Mouse (Mus musculus): ENCODE measurements at regions not wholly inside any gene's neighbourhood (a gene's known extent, or its start where the extent isn't known, plus 50 kb on each side); places are given as distances from the start of the nearest gene placed in this dataset.

- Histone ChIP-seq H3K27me3 (ENCODE audit: low read depth, poor library complexity, severe bottlenecking) (no peaks in the 10 kb centered on the region), H3K9me3 (replicated peaks) (no peaks in the 10 kb centered on the region), H3K27ac (replicated peaks) (no peak overlapping the region), H3K4me3 (no peak overlapping the region), H3K4me1 (peaks cover 8% of the 10 kb centered on the region), H3K36me3 (no peaks in the 10 kb centered on the region)
- WGBS: 75% methylated on average over 5 of the region's 5 CpGs
- DNase-seq (ENCODE audit: low spot score): no peak
Measured at GRCm38 (mm10) chr13:90823877-90824276, 81.3 kb downstream of the Atp6ap1l start.

GRCm38 (mm10) chr13:90821898-90822297, 83.3 kb downstream of the Atp6ap1l start:
- WGBS: 83% methylated on average over 4 of the region's 4 CpGs
- Histone ChIP-seq H3K4me3 (no peak overlapping the region), H3K27me3 (ENCODE audit: low read depth, poor library complexity, severe bottlenecking) (no peaks in the 10 kb centered on the region), H3K9me3 (replicated peaks) (no peaks in the 10 kb centered on the region), H3K27ac (replicated peaks) (no peak overlapping the region), H3K4me1 (peaks cover 8% of the 10 kb centered on the region), H3K36me3 (no peaks in the 10 kb centered on the region)
- DNase-seq (ENCODE audit: low spot score): no peak

- peaks cover 8% of the 10 kb centered on the region for H3K4me1 ChIP-seq
- H3K4me3 ChIP-seq: no peak overlapping the region
- H3K9me3 ChIP-seq (replicated peaks): no peaks in the 10 kb centered on the region
- DNase-seq (ENCODE audit: low spot score): no peak
- H3K36me3 ChIP-seq: no peaks in the 10 kb centered on the region
- WGBS: 38% methylated on average over 3 of the region's 3 CpGs
- no peaks in the 10 kb centered on the region for H3K27me3 ChIP-seq (ENCODE audit: low read depth, poor library complexity, severe bottlenecking)
- H3K27ac ChIP-seq (replicated peaks): no peak overlapping the region
Measured at GRCm38 (mm10) chr13:90820453-90820852, 84.7 kb downstream of the Atp6ap1l start.

- WGBS: 70% methylated on average over 7 of the region's 7 CpGs
- Histone ChIP-seq H3K27me3 (ENCODE audit: low read depth, poor library complexity, severe bottlenecking) (no peaks in the 10 kb centered on the region), H3K4me3 (no peak overlapping the region), H3K27ac (replicated peaks) (no peak overlapping the region), H3K9me3 (replicated peaks) (no peaks in the 10 kb centered on the region), H3K36me3 (no peaks in the 10 kb centered on the region), H3K4me1 (peaks cover 8% of the 10 kb centered on the region)
- no peak for DNase-seq (ENCODE audit: low spot score)
Measured at GRCm38 (mm10) chr13:90819934-90820333, 85.2 kb downstream of the Atp6ap1l start.

GRCm38 (mm10) chr13:90814174-90814865, 90.8 kb downstream of the Atp6ap1l start:
- H3K27ac ChIP-seq (replicated peaks): no peak overlapping the region
- H3K27me3 ChIP-seq (ENCODE audit: low read depth, poor library complexity, severe bottlenecking): no peaks in the 10 kb centered on the region
- no peak for DNase-seq (ENCODE audit: low spot score)
- 83% methylated on average over 4 of the region's 4 CpGs for WGBS
- no peaks in the 10 kb centered on the region for H3K36me3 ChIP-seq
- H3K4me3 ChIP-seq: no peak overlapping the region
- H3K4me1 ChIP-seq: no peaks in the 10 kb centered on the region
- no peaks in the 10 kb centered on the region for H3K9me3 ChIP-seq (replicated peaks)

- no peak for DNase-seq (ENCODE audit: low spot score)
- Histone ChIP-seq H3K9me3 (replicated peaks) (0 out of 2 replicates have a peak, but pooled peaks cover 8% of the 10 kb centered on the region), H3K36me3 (no peaks in the 10 kb centered on the region), H3K4me1 (no peaks in the 10 kb centered on the region), H3K27ac (replicated peaks) (no peak overlapping the region), H3K27me3 (ENCODE audit: low read depth, poor library complexity, severe bottlenecking) (no peaks in the 10 kb centered on the region), H3K4me3 (no peak overlapping the region)
- 75% methylated on average over 6 of the region's 6 CpGs for WGBS
Measured at GRCm38 (mm10) chr13:90810011-90810410, 95.1 kb downstream of the Atp6ap1l start.

GRCm38 (mm10) chr13:90799641-90800040, 105.5 kb downstream of the Atp6ap1l start:
- no peaks in the 10 kb centered on the region for H3K9me3 ChIP-seq (replicated peaks)
- H3K4me3 ChIP-seq: no peak overlapping the region
- H3K27me3 ChIP-seq (ENCODE audit: low read depth, poor library complexity, severe bottlenecking): no peaks in the 10 kb centered on the region
- 77% methylated on average over 2 of the region's 2 CpGs for whole genome bisulfite sequencing
- H3K36me3 ChIP-seq: no peaks in the 10 kb centered on the region
- no peak for DNase-seq (ENCODE audit: low spot score)
- peaks cover 4% of the 10 kb centered on the region for H3K4me1 ChIP-seq
- no peak overlapping the region for H3K27ac ChIP-seq (replicated peaks)

- WGBS: 27% methylated on average over 6 of the region's 6 CpGs
- DNase-seq (ENCODE audit: low spot score): no peak
- no peaks in the 10 kb centered on the region for H3K9me3 ChIP-seq (replicated peaks)
Measured at GRCm38 (mm10) chr13:90798791-90799542, 106.2 kb downstream of the Atp6ap1l start.

GRCm38 (mm10) chr13:90798381-90798780, 106.8 kb downstream of the Atp6ap1l start:
- Histone ChIP-seq H3K27me3 (ENCODE audit: low read depth, poor library complexity, severe bottlenecking) (no peaks in the 10 kb centered on the region), H3K27ac (replicated peaks) (no peak overlapping the region), H3K9me3 (replicated peaks) (no peaks in the 10 kb centered on the region), H3K4me3 (no peak overlapping the region), H3K4me1 (peaks cover 4% of the 10 kb centered on the region), H3K36me3 (no peaks in the 10 kb centered on the region)
- DNase-seq (ENCODE audit: low spot score): no peak
- WGBS: 62% methylated on average over 2 of the region's 2 CpGs

More at GRCm38 (mm10) chr13:90798791-90799542, 106.2 kb downstream of the Atp6ap1l start:
- no peak overlapping the region for H3K4me3 ChIP-seq
- no peaks in the 10 kb centered on the region for H3K36me3 ChIP-seq
- no peak overlapping the region for H3K27ac ChIP-seq (replicated peaks)
- H3K27me3 ChIP-seq (ENCODE audit: low read depth, poor library complexity, severe bottlenecking): no peaks in the 10 kb centered on the region
- peaks cover 4% of the 10 kb centered on the region for H3K4me1 ChIP-seq

GRCm38 (mm10) chr13:90797209-90797608, 107.9 kb downstream of the Atp6ap1l start:
- Histone ChIP-seq H3K4me1 (peaks cover 4% of the 10 kb centered on the region), H3K4me3 (no peak overlapping the region), H3K9me3 (replicated peaks) (no peaks in the 10 kb centered on the region), H3K27me3 (ENCODE audit: low read depth, poor library complexity, severe bottlenecking) (no peaks in the 10 kb centered on the region), H3K27ac (replicated peaks) (no peak overlapping the region), H3K36me3 (no peaks in the 10 kb centered on the region)
- 87% methylated on average over 3 of the region's 3 CpGs for WGBS
- no peak for DNase-seq (ENCODE audit: low spot score)

GRCm38 (mm10) chr13:90796809-90797208, 108.3 kb downstream of the Atp6ap1l start:
- Histone ChIP-seq H3K4me3 (no peak overlapping the region), H3K9me3 (replicated peaks) (no peaks in the 10 kb centered on the region), H3K27ac (replicated peaks) (no peak overlapping the region), H3K27me3 (ENCODE audit: low read depth, poor library complexity, severe bottlenecking) (no peaks in the 10 kb centered on the region), H3K36me3 (no peaks in the 10 kb centered on the region), H3K4me1 (peaks cover 4% of the 10 kb centered on the region)
- 86% methylated on average over 4 of the region's 4 CpGs for WGBS
- DNase-seq (ENCODE audit: low spot score): no peak

- no peak for DNase-seq (ENCODE audit: low spot score)
- no peaks in the 10 kb centered on the region for H3K9me3 ChIP-seq (replicated peaks)
- 81% methylated on average over 1 of the region's 1 CpGs for WGBS
- H3K4me1 ChIP-seq: no peaks in the 10 kb centered on the region
- no peak overlapping the region for H3K4me3 ChIP-seq
- no peaks in the 10 kb centered on the region for H3K36me3 ChIP-seq
- no peak overlapping the region for H3K27ac ChIP-seq (replicated peaks)
- no peaks in the 10 kb centered on the region for H3K27me3 ChIP-seq (ENCODE audit: low read depth, poor library complexity, severe bottlenecking)
Measured at GRCm38 (mm10) chr13:90782435-90782834, 122.7 kb downstream of the Atp6ap1l start.

GRCm38 (mm10) chr13:90781974-90782373, 123.2 kb downstream of the Atp6ap1l start:
- Histone ChIP-seq H3K4me3 (no peak overlapping the region), H3K27ac (replicated peaks) (no peak overlapping the region), H3K4me1 (no peaks in the 10 kb centered on the region), H3K36me3 (no peaks in the 10 kb centered on the region), H3K27me3 (ENCODE audit: low read depth, poor library complexity, severe bottlenecking) (no peaks in the 10 kb centered on the region), H3K9me3 (replicated peaks) (no peaks in the 10 kb centered on the region)
- WGBS: 85% methylated on average over 2 of the region's 2 CpGs
- DNase-seq (ENCODE audit: low spot score): no peak
